Mouse (Mus musculus) kidney, adult 2 months (tissue): ENCODE results near the gene Fgf7.

ENCODE experiments used
- CTCF ChIP-seq: fragments of 200-500 bp; conservative IDR thresholded peaks from 2 replicates; pipeline ENCODE4 v1.5.1; 2011; ENCODE audit warnings: low read depth, mild to moderate bottlenecking, control low read depth, low read length, moderate library complexity, mixed read lengths; ENCODE audit not compliant: insufficient read depth, insufficient read length
- POLR2A ChIP-seq: fragments of 200-500 bp; IDR thresholded peaks from one replicate; pipeline ENCODE4 v1.6.1; 2011; ENCODE audit warnings: low read depth, low read length, control low read depth

GRCm38 (mm10) chr2:126015763-126016473 lies 18.5 kb upstream of the Fgf7 start:
- TF ChIP-seq CTCF (no peak), POLR2A (no peak)
